Mouse (Mus musculus) duodenum, adult 2 months (tissue): Measurements from ENCODE around the gene Chst14. TPM values are rescaled to one million over a fixed set of nuclear protein-coding genes. Genes with fewer than 3 reads are reported as not detected.

Experiments
- polyA plus RNA-seq: library from polyadenylated mRNA; depleted of rRNA; stranded (reverse); fragments of >200 nt; gene quantifications from 2 replicates; pipeline ENCODE4 v1.2.3, GENCODE M21; 2012; ENCODE audit warnings: low replicate concordance; rRNA removed

The Chst14 gene
- 3.3 and 4.3 TPM in 2 replicates for polyA plus RNA-seq

GRCm38 (mm10) chr2:118926361-118926997, at the start of gene Chst14:
TSS of gene Chst14 (plus strand) at chr2:118926496.

GRCm38 (mm10) chr2:118899981-118900825, 26.1 kb upstream of the Chst14 start, which contains the start of gene Bahd1:
TSS of gene Bahd1 (plus strand) at chr2:118900377.

Other genes with a start within 250 kb of the Chst14 start
- 0.34 and 0.41 TPM in 2 replicates for gene Ankrd63, start 222.5 kb upstream of the Chst14 start, polyA plus RNA-seq
- 1.9 and 2.7 TPM in 2 replicates for gene Plcb2, start 198.1 kb upstream of the Chst14 start, polyA plus RNA-seq
- 8.6 and 10.0 TPM in 2 replicates for gene Inafm2, start 180.7 kb upstream of the Chst14 start, polyA plus RNA-seq
- gene Ccdc9b, start 163.8 kb upstream of the Chst14 start, polyA plus RNA-seq: 2.5 and 2.9 TPM in 2 replicates
- gene Phgr1, start 153.7 kb upstream of the Chst14 start, polyA plus RNA-seq: 1,978 and 5,131 TPM in 2 replicates
- 1.7 and 2.2 TPM in 2 replicates for gene Disp2, start 146.8 kb upstream of the Chst14 start, polyA plus RNA-seq
- gene Knstrn, start 112.5 kb upstream of the Chst14 start, polyA plus RNA-seq: 2.0 and 2.6 TPM in 2 replicates
- 14.6 and 19.4 TPM in 2 replicates for gene Ivd, start 64.5 kb upstream of the Chst14 start, polyA plus RNA-seq
- 12.9 and 22.5 TPM in 2 replicates for gene Bahd1, start 26.1 kb upstream of the Chst14 start, polyA plus RNA-seq
- 3.6 and 5.3 TPM in 2 replicates for gene Ccdc32, start 102.9 kb downstream of the Chst14 start, polyA plus RNA-seq
- gene Rpusd2, start 108.3 kb downstream of the Chst14 start, polyA plus RNA-seq: 0.78 and 1.7 TPM in 2 replicates
- 0.12 and 0.16 TPM in 2 replicates for gene Knl1, start 120.6 kb downstream of the Chst14 start, polyA plus RNA-seq
- gene Rad51, start 186.3 kb downstream of the Chst14 start, polyA plus RNA-seq: 4.1 and 4.2 TPM in 2 replicates
- 26.8 and 50.3 TPM in 2 replicates for gene Rmdn3, start 230.5 kb downstream of the Chst14 start, polyA plus RNA-seq
- gene Gchfr, start 241.3 kb downstream of the Chst14 start, polyA plus RNA-seq: 32.5 and 153 TPM in 2 replicates
- gene Gm14137, start 248.0 kb downstream of the Chst14 start, polyA plus RNA-seq: 0.04 and 0.06 TPM in 2 replicates